Mouse (Mus musculus) kidney, postnatal 25 days (tissue): ENCODE data around the gene Malrd1.

Experiments used
- DNase-seq, 2 experiments: peaks; one replicate each; pipeline ENCODE4 v3.0.0; 2021; ENCODE audit warnings: mixed read lengths in 2 of 2

Gene Malrd1

DNA sequence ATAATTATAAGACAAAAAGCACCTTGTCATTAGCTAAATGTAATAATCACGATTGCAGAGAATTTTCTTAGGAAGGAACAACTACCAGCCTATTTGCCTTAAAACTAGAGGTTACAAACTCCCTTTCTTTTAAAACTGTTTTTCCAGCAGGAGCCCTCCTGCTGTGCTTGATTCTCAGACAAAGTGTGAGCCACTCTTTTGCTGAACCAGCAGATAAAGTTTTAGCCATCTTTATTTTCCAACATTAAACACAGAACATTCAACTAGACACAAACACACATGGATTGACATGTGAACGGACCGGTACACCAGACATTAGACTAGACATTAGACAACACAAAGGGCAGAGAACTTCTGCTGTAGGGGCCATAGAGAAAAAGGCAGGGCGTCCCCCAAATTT, 505.3 kb downstream of the Malrd1 start:
- no peak for DNase-seq

DNA sequence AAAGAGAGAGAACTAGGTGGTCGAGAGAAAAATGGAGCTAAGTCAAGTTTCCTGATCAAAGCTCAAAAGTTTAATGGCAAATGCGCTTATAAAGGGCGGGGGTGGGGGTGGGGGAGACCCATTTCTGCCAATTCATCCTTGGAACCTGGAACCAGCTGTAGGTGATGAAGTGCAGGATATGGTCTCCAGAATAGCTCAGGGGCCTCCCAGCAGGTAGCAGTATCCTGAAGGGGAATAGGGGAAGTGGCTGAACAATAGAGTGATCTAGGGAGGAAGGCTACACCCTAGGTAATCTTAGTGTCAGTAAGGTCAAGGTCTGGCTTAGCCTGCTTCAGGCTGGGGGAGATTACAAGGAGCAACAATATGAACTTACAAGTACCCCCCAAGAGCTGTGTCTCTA, 506.5 kb downstream of the Malrd1 start:
- no peak for DNase-seq

DNA sequence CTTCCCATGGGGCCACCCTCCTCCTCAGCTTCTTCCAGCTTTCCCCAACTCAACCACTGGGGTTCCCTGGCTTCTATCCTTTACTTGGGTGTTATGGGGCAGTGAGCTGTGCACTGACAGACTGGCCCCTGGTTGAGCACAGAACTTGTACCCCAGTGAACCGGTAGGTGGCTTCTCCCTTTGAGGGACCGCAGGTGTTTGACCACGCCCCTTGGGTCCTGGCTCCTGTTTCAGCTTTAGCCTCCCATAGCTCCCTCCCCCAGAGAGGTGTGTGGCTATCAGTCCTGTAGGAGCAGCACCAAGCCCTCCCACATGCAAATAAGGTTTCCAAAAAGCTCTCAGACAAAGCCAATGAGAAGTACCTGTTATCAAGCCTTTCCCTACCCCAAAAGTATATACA, 584.4 kb downstream of the Malrd1 start:
- DNase-seq: no peak

DNA sequence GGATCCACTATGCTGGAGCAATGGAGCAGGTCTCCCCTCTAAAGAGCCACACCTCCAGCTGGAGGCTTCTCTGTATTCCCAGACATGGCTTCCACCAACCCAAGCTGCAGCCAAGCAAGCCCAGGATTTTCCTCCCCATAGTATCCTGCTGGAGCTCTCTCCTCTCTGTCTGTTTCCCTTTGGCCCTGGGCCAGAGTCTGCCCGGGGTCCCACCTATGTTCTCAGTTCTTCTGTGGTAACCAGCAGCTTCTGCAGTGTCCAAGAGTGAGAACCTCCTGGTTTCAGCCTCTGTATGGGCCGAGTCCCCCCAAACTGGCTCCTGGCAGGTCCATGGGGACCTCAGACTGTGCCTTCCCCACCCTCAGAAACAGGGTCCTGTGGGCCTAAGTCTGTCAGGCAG, 587.1 kb downstream of the Malrd1 start:
- DNase-seq: no peak

DNA sequence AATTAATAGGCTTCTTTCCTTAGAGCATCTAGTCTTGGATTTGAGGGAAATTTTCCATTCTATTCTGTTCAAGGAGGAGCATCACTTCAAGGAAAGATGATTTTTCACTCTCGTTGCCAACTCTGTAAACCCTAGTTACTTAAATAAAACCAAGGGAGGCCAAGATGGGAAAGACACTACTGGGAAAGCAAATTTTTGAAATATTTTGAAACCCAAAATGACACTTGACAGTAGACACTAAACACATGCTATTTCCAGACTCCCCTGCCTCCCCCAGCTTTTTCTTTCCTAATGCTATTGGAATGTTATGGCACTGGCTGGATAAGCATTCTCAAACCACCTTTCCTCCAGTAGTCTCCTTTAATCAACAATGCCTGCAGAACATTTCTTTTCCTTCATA, 621.7 kb downstream of the Malrd1 start:
- DNase-seq: no peak

DNA sequence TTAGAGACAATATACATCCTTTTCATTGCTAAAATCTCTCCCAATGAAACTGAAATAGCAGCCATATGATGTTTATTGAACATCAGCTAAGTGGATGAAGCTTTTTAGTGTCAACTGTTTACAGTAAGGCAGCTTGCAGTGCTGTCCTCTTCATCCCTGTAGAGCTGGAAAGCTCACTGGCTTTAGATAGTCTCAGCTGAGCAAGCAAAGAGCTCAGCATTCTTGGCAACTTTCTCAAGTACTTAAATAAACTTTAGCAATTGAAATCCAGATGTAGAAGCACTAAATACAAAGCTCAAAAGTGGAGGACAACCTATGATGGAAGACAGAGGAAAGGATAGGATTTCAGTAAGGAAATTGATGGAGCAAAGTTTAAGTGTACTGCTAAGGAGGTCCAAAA, 626.3 kb downstream of the Malrd1 start:
- DNase-seq: no peak

DNA sequence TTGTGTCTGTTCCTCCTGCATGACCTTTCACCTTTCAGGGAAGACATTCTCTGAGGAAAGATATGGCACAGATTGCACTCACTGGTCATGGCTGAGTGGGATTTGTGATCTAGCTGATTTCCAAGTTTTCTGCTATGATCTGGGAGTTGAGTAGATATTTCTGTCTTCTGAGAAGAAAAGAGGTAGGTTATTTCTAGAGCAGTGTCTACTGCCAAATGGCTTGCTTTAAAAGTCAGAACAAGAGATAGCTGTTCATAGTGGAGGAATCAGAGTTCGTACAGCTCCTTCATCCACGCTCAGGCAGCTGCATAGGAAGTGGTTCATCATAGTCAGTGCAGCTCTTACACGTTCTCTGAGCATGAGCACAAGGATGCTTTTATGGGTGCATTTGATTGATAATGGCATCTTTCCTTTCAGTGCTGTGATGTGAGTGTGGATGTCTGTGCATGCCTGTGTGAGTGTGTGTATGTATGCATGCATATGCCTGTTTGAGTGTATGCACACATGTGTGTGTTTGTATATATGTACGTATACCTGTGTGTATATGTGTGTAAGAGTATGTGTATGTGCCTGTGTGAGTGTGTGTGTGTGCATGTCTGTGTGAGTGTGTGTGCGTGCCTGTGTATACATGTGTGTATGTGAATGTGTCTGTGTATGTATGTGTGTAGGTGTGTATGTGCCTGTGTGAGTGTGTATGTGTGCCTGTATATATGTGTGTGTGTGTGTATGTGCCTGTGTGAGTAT, 637.1 kb downstream of the Malrd1 start:
- DNase-seq: no peak

DNA sequence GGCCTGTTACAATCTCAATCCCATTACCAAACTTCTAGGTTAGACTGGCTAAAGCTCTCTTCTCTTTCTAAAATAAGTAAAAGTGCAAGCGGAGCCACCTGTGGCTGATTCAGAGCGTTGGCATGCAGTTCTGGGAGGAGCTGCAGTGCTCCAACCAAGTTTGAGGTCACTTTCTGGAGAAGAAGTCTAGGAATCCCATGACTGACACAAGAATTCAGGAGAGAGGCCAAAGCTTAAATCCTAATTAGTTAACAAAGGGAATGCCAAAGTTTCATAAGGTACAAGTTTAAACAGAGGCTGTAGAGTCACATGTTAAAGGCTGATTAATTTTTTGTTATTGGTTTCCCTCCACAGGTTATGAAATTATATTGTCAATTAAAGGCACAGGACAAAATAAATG, 642.3 kb downstream of the Malrd1 start:
- DNase-seq: no peak

DNA sequence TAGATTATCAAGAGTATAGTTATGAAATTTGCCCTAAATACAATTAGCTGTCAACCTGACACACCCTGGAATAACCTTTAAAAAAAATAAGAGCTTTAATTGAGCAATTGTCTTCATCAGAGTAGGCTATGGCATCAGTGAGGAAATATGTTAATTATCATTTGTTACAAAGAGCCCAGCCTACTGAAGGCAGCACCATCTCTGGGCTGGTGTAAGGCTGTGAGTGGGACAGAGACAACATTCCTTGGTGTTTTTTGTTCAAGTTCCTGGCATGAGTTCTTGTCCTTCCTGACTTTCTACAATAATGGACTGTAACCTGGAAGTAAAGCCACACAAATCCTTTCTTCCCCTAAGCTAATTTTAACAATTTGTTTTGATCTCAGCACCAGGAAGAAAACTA, 645.8 kb downstream of the Malrd1 start:
- no peak for DNase-seq

DNA sequence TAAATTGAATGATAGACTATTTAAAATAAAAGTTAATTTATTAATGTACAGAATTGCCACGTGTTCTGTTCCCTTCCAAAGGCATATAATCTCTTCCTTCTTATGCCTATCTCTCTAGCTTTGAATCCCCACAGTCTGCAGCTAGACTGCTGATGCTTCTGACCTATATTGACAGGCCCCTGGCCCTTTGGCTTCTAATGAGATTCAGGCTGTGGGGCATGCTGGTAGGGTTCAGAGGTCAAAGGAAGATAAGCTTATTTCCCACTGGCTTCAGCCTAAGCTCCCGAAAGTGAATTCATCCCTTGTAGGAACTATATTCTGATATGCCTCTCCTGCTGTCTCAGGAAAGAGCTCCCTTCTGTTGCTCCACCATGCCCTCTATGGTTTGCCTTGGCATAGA, 647.1 kb downstream of the Malrd1 start:
- DNase-seq: no peak

DNA sequence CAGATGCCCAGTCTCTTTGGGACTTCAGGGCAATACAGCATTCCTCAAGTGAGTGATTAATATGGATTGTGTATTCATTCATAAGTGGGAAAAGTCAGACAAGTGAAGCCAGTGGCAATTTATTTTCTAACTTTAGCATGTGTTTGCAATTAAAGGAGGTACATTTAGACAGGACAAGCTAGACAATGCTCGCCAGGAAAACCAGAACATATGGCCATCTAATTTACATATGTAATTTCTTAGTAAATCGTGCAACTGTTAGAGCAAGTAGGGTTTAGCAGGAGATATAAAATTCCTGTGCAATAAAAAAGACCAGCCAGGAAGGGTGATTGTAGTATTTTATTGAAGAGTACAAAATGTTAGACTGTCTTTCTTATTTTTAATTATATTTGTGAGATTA, 655.9 kb downstream of the Malrd1 start:
- no peak for DNase-seq

DNA sequence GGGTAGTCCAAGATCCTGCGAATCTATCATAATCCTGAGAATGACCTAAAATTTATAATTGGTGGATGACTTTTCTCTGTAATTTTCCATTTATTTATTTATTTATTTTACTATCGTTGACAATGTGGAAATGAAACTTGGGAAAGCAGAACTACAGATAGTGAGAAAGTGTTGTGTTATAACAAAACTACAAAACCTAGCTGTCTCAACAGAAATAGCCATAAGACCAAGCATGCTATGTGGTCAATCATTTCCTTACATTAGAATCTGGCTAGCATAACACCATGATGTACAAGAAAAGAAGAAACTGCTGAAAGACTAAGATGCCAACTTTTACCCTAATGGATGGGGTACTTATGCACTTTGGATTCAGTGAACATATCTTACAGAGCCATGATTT, 656.9 kb downstream of the Malrd1 start:
- DNase-seq: no peak

DNA sequence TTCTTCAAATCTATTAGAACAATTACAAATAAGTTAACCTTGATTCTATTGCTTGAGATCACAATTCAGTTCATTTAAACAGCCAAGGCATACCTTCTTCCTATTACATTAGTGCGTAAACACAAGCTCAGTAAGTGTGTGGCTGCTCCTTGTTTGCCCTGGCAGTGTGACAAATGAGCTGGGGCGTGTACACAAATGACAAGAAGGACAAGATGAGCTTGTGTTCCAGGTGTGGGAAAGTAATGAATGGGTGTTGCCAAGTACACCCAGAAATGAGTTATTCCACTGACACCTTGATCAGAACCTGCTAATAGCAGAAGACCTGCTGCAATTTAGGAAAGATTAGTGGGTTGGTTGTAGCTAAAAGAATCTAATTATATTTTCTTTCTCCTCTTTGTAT, 683.7 kb downstream of the Malrd1 start:
- DNase-seq: no peak

DNA sequence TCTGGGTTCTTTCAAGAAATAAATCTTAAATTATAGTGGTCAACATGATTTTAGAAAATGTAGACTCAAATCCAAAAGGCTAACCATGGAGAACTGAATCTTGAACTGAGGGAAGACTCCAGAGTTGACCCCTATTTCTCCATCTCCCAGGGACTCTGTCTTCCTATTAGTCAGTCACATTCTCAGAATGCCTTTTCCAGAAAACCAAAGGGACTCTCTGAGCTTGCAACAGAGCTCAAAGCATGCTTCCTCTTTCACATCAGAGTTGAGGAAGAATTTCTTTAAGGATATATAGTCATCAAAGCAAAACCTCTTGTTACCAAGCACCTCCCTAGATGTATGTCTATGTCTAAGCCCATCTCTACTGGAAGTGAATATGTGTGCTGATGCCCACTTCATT, 686.5 kb downstream of the Malrd1 start:
- no peak for DNase-seq

DNA sequence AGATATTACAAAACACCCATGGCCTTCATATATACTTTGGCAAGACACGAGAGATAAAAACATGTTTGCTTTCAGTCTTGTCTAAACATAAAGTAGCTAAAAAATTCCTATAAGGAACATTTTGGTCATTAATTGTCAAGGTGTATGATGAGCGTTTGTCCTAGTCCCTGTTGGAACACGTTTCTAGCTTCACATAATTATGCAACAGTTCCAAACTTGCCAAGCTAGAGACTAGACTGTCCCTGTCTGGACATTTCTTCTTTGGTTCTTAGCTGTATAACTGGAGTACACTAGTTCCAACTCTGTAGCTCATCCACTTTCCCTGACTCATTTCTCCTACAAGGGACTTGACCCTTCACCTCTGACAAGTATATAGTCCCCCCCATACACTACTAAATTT, 687.8 kb downstream of the Malrd1 start:
- no peak for DNase-seq

DNA sequence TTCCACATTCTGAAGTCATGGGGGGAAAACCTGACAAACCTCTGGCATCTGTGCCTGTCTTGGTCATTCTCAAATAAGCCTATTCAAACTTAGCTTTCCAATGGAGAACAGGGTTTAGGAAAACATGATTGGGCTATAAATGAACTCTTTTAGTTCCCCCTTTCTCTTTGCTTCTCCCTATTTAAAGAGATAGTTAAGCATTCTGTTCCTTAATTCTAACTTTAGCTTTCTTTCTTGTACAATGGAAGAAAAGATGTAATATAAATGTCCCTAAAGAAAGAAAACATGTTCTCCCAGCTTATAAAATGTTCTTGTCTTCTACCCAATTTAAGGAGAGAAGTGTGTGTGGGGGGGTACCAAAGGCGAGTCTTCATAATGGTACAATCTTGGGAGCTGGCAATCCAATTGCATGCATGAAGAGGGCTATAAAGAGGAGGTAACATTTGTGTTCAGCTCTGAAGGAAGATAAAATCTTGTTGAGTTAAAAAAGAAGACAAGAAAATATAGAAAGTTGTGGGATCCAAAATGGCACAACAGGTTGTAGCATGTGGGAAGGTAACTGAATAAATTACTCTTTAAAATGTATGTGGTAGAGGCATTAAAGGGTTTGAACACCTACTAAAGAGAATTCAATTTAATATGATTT, 702.0 kb downstream of the Malrd1 start:
- DNase-seq: no peak

DNA sequence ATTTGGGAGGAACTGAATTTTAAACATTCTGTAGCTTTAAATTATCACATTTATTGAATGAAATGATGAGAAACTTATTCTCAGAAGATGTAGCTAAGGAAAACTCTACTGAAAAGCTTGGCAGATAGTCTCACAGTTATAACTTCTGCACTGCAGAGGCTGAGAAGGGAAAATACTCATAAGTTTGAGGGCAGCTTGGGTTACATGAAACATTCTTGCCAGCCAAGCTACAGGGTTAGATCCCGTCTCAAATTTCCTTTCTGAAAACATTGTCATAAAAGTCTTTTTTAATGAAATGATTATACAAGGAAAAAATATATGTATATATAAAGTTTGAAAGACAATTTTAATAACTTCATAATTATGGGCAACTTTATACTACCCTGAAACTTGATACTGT, 714.6 kb downstream of the Malrd1 start:
- DNase-seq: no peak

DNA sequence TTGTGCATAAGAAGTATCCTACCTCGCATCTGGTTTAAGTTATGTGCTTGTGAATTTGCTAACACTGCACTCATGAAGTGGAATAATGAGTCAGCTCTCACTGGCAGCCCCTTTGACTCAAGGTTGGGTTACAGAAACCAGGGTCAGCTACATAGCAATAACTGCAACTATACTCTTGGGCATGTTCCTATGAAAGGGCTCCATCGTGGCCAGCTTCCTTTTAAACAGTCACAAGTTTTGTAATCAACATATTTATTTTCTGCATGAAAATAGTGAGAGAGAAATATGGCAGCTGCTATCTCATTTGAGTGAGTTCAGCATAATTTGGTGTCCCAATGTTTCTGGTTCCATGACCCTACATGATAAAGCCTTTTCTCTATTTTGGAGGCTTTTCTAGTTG, 716.8 kb downstream of the Malrd1 start:
- DNase-seq: no peak

DNA sequence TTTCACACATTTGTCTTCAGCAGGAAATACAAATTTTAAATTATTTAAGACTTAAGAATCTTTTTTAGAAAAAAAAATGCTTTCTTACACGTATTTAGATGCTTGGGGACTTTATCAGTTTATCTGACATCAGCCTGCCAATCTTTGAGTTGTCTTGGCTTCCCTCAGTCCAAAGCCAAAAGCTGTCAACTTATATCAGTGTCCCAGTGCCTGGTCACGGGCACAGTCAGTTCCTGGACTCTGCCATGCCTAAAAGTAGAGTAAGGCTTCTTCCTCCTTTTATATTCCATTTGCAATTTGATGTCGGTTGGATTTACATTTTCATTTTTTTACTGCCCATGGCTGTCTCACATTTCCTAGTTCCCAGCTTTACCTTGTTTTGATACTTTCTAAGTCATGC, 722.6 kb downstream of the Malrd1 start:
- DNase-seq: no peak

DNA sequence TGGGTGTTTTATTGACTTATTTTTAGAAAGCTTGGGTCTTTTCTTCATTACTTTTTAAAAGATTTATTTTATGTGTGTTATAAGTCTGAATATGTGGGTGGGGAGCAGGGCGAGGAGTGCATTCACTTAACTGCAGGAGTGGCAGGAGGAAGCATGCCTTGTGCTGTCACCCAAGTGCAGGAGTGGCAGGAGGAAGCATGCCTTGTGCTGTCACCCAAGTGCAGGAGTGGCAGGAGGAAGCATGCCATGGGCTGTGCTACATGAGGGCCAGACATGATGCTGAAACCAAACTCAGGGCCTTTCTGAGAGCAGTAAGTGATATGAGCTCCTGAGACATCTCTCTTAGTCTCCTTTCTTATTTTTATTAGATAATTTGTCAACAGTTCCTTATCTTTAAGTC, 726.0 kb downstream of the Malrd1 start:
- no peak for DNase-seq
